Mouse (Mus musculus): ENCODE results near the gene Zfp184.
A peak's percentile ranks its signal among the peaks of the same experiment; 100 is the strongest.

Zfp184 gene

GRCm38 (mm10) chr13:21993957-21994738, 49.3 kb downstream of the Zfp184 start:
- DNase-seq: no peak

GRCm38 (mm10) chr13:21994896-21995295, 50.0 kb downstream of the Zfp184 start:
- DNase-seq: no peak

GRCm38 (mm10) chr13:21995331-21995914, 50.5 kb downstream of the Zfp184 start:
- no peak for DNase-seq

GRCm38 (mm10) chr13:21996101-21996839, 51.4 kb downstream of the Zfp184 start:
- DNase-seq: no peak

GRCm38 (mm10) chr13:21996840-21997185, 51.9 kb downstream of the Zfp184 start:
- DNase-seq: no peak

- DNase-seq: no peak
Observed at GRCm38 (mm10) chr13:21997201-21997820, 52.4 kb downstream of the Zfp184 start.

GRCm38 (mm10) chr13:21997821-21998220, 52.9 kb downstream of the Zfp184 start:
- no peak for DNase-seq

GRCm38 (mm10) chr13:21998412-21998811, 53.5 kb downstream of the Zfp184 start:
- DNase-seq: no peak

GRCm38 (mm10) chr13:21999147-21999546, 54.3 kb downstream of the Zfp184 start:
- DNase-seq: no peak

- no peak for DNase-seq
Observed at GRCm38 (mm10) chr13:22001346-22001745, 56.5 kb downstream of the Zfp184 start.

- no peak for DNase-seq
Observed at GRCm38 (mm10) chr13:22001823-22002222, 56.9 kb downstream of the Zfp184 start.

- DNase-seq: peak; percentile 50 to 52
Observed at GRCm38 (mm10) chr13:22005605-22006333, 60.9 kb downstream of the Zfp184 start.

GRCm38 (mm10) chr13:22006334-22007120, 61.6 kb downstream of the Zfp184 start:
- peak; percentile 74 to 77 for DNase-seq

- no peak for DNase-seq
Observed at GRCm38 (mm10) chr13:22007121-22007510, 62.2 kb downstream of the Zfp184 start.

- DNase-seq: no peak
Observed at GRCm38 (mm10) chr13:22007872-22008271, 63.0 kb downstream of the Zfp184 start.

- no peak for DNase-seq
Observed at GRCm38 (mm10) chr13:22008707-22009106, 63.8 kb downstream of the Zfp184 start.

- DNase-seq: no peak
Observed at GRCm38 (mm10) chr13:22009642-22010041, 64.7 kb downstream of the Zfp184 start, which contains the start of gene Prss16. Prss16 (minus strand) TSS chr13:22009742.

Measured in lung, adult 18-20 months (tissue).